Mouse (Mus musculus) brain, adult 2 months (tissue): ENCODE results near the gene Dpf3.
A peak's percentile ranks its signal among the peaks of the same experiment; 100 is the strongest.

Source experiments
- DNase-seq: peaks from one replicate; pipeline ENCODE4 v3.0.0; 2011; ENCODE audit warnings: low read depth, low spot score

Gene Dpf3

GRCm38 (mm10) chr12:83295031-83295430 is 192.5 kb downstream of the Dpf3 start:
- DNase-seq: no peak

- DNase-seq: peak; percentile 41
Measured at GRCm38 (mm10) chr12:83291915-83292314, 195.6 kb downstream of the Dpf3 start.

- peak; percentile 64 for DNase-seq
Measured at GRCm38 (mm10) chr12:83286496-83287492, 200.7 kb downstream of the Dpf3 start.

GRCm38 (mm10) chr12:83283591-83284320 is 203.8 kb downstream of the Dpf3 start:
- DNase-seq: peak; percentile 88

- DNase-seq: peak; percentile 93
Measured at GRCm38 (mm10) chr12:83277537-83278441, 209.7 kb downstream of the Dpf3 start.

GRCm38 (mm10) chr12:83271215-83271614 is 216.3 kb downstream of the Dpf3 start:
- DNase-seq: no peak

- peak; percentile 92 for DNase-seq
Measured at GRCm38 (mm10) chr12:83268504-83268922, 219.0 kb downstream of the Dpf3 start.

GRCm38 (mm10) chr12:83260540-83260939 is 227.0 kb downstream of the Dpf3 start:
- peak; percentile 45 for DNase-seq

- peak; percentile 49 for DNase-seq
Measured at GRCm38 (mm10) chr12:83254399-83254798, 233.1 kb downstream of the Dpf3 start.

GRCm38 (mm10) chr12:83249066-83249465 is 238.4 kb downstream of the Dpf3 start:
- peak; percentile 72 for DNase-seq

- DNase-seq: peak; percentile 95
Measured at GRCm38 (mm10) chr12:83248636-83249035, 238.9 kb downstream of the Dpf3 start.

GRCm38 (mm10) chr12:83247669-83248068 is 239.8 kb downstream of the Dpf3 start:
- DNase-seq: peak; percentile 45

GRCm38 (mm10) chr12:83241022-83241421 is 246.5 kb downstream of the Dpf3 start:
- DNase-seq: peak; percentile 76

GRCm38 (mm10) chr12:83240571-83240970 is 246.9 kb downstream of the Dpf3 start:
- DNase-seq: peak; percentile 27

- peak; percentile 30 for DNase-seq
Measured at GRCm38 (mm10) chr12:83235781-83236180, 251.7 kb downstream of the Dpf3 start.

- DNase-seq: no peak
Measured at GRCm38 (mm10) chr12:83234981-83235380, 252.5 kb downstream of the Dpf3 start.

- no peak for DNase-seq
Measured at GRCm38 (mm10) chr12:83233651-83234050, 253.9 kb downstream of the Dpf3 start.

GRCm38 (mm10) chr12:83232916-83233315 is 254.6 kb downstream of the Dpf3 start:
- peak; percentile 57 for DNase-seq

GRCm38 (mm10) chr12:83231258-83231657 is 256.3 kb downstream of the Dpf3 start:
- no peak for DNase-seq

- no peak for DNase-seq
Measured at GRCm38 (mm10) chr12:83229683-83230082, 257.8 kb downstream of the Dpf3 start.

GRCm38 (mm10) chr12:83227014-83227413 is 260.5 kb downstream of the Dpf3 start:
- no peak for DNase-seq
